Mouse (Mus musculus): ENCODE measurements at regions not wholly inside any gene's neighbourhood (a gene's known extent, or its start where the extent isn't known, plus 50 kb on each side); places are given as distances from the start of the nearest gene placed in this dataset.

DNA sequence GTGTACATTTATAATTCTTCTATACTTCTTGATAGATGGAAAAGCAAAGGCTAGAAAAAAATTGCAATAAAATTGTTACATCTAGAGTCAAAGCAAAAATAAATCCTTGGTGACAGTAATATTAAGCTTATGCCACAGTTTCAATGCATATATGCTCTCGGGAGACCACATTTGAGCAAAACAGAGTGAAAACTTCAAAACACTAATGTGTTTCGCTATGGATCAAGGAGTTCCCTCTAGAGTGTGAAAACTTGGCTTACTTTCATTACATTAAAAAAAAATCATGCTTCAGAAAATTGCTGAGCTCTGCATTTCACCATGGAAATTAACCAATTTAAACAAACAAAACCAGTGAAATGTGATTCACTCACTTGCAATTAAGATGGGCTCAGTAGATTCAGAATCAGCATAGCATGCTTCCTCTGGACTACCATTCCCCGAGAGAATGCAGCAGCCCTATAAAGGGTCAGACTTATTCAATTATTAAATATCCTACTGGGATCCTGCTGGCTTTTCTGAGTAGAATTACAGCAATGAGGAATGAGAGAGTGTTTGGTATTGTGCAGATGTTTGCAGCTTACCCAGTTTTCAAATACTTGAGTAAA lies 888.7 kb upstream of the Slitrk1 start:
- no peaks in the 10 kb centered on the region for H3K4me1 ChIP-seq (ENCODE audit: control insufficient read depth in 1 of 2, insufficient read depth in 2 of 2)
- no peaks in the 10 kb centered on the region for H3K79me2 ChIP-seq (replicated peaks; ENCODE audit: control insufficient read depth, extremely low read depth, insufficient read depth, poor library complexity, severe bottlenecking)
- H3K4me2 ChIP-seq (ENCODE audit: insufficient read depth, low read depth, poor library complexity, severe bottlenecking) = no peak overlapping the region
- dilution Hi-C loops (cut with MboI; ENCODE audit: extremely low pct_ligation_motif_present, extremely low pct_unique_long_range_greater_than_20kb, low sequenced_read_pairs) (no loop called here), in situ Hi-C loops (cut with MboI; ENCODE audit: low pct_ligation_motif_present, low pct_unique_long_range_greater_than_20kb, low sequenced_read_pairs) (no loop called here)
- H3K27me3 ChIP-seq (replicated peaks) = no peaks in the 10 kb centered on the region
- TF ChIP-seq MXI1 (IDR thresholded peaks at IDR 0.05; ENCODE audit: low read depth, low read length) (no peak), BHLHE40 (IDR thresholded peaks at IDR 0.05; ENCODE audit: low read depth, low read length) (no peak), POLR2A (IDR thresholded peaks at IDR 0.05; ENCODE audit: low read depth, low read length) (no peak), SIN3A (IDR thresholded peaks at IDR 0.05; ENCODE audit: low read length) (no peak), CHD1 (IDR thresholded peaks at IDR 0.05; ENCODE audit: low read depth, low read length) (no peak), EP300 (IDR thresholded peaks at IDR 0.05; ENCODE audit: low read length) (no peak), HCFC1 (IDR thresholded peaks at IDR 0.05; ENCODE audit: low read depth, low read length) (no peak), MAFK (IDR thresholded peaks at IDR 0.05; ENCODE audit: insufficient replicate concordance, low read length) (no peak), USF1 (IDR thresholded peaks at IDR 0.05; ENCODE audit: low read depth, low read length) (no peak), ZKSCAN1 (IDR thresholded peaks at IDR 0.05; ENCODE audit: borderline replicate concordance, low read depth, low read length) (no peak), ZNF384 (IDR thresholded peaks at IDR 0.05; ENCODE audit: low read depth, low read length) (no peak)
- H3K27ac ChIP-seq (ENCODE audit: insufficient read depth, low read depth) = no peak overlapping the region
- no peak overlapping the region for H3K4me3 ChIP-seq (replicated peaks in 1 of 3; ENCODE audit: low read depth in 2 of 3, low read length in 2 of 3, poor library complexity in 1 of 3)
- H3K9me3 ChIP-seq (replicated peaks; ENCODE audit: low read length) = peaks cover 12% of the 10 kb centered on the region
- no peaks in the 10 kb centered on the region for H3K36me3 ChIP-seq (replicated peaks in 1 of 2; ENCODE audit: control insufficient read depth in 1 of 2, insufficient read depth in 1 of 2, low read length in 1 of 2)
- H3K9ac ChIP-seq (ENCODE audit: insufficient read depth, low read depth) = no peak overlapping the region
- DNase-seq (ENCODE audit: extremely low read depth) = no peak

DNA sequence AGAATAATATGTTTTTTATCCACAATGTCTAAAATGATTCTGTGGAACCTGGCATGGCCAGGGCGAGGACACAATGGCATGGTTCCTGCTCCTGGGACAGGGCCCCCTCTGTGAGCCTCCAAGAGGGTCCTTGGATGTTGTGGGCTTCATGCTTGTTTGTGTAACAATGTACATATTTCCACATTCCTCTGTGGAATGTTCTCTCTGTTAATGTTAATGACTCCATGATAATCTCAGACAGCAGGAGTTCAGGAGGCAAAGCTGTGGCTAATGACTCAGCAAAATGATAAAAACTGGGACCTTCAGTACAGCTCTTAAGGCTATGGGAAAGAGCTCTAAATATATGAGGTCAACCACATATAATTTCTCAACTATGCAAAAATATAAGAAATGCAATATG lies 858.3 kb upstream of the Slitrk1 start:
- H3K27me3 ChIP-seq (replicated peaks) = no peaks in the 10 kb centered on the region
- DNase-seq (ENCODE audit: extremely low read depth) = no peak
- no peak overlapping the region for H3K4me3 ChIP-seq (replicated peaks in 1 of 3; ENCODE audit: low read depth in 2 of 3, low read length in 2 of 3, poor library complexity in 1 of 3)
- TF ChIP-seq RCOR1 (conservative IDR thresholded peaks at IDR 0.05; ENCODE audit: low read depth, low read length) (no peak), UBTF (IDR thresholded peaks at IDR 0.05; ENCODE audit: low read depth, low read length) (no peak)
- peaks cover 23% of the 10 kb centered on the region for H3K9me3 ChIP-seq (replicated peaks; ENCODE audit: low read length)
- H3K4me1 ChIP-seq (ENCODE audit: control insufficient read depth in 1 of 2, insufficient read depth in 2 of 2) = no peaks in the 10 kb centered on the region
- no peaks in the 10 kb centered on the region for H3K36me3 ChIP-seq (replicated peaks in 1 of 2; ENCODE audit: control insufficient read depth in 1 of 2, insufficient read depth in 1 of 2, low read length in 1 of 2)
- H3K9ac ChIP-seq (ENCODE audit: insufficient read depth, low read depth) = no peak overlapping the region
- H3K4me2 ChIP-seq (ENCODE audit: insufficient read depth, low read depth, poor library complexity, severe bottlenecking) = no peak overlapping the region
- H3K79me2 ChIP-seq (replicated peaks; ENCODE audit: control insufficient read depth, extremely low read depth, insufficient read depth, poor library complexity, severe bottlenecking) = no peaks in the 10 kb centered on the region
- dilution Hi-C loops (cut with MboI; ENCODE audit: extremely low pct_ligation_motif_present, extremely low pct_unique_long_range_greater_than_20kb, low sequenced_read_pairs) = no loop called here
- in situ Hi-C loops (cut with MboI; ENCODE audit: low pct_ligation_motif_present, low pct_unique_long_range_greater_than_20kb, low sequenced_read_pairs) = no loop called here
- no peak overlapping the region for H3K27ac ChIP-seq (ENCODE audit: insufficient read depth, low read depth)

DNA sequence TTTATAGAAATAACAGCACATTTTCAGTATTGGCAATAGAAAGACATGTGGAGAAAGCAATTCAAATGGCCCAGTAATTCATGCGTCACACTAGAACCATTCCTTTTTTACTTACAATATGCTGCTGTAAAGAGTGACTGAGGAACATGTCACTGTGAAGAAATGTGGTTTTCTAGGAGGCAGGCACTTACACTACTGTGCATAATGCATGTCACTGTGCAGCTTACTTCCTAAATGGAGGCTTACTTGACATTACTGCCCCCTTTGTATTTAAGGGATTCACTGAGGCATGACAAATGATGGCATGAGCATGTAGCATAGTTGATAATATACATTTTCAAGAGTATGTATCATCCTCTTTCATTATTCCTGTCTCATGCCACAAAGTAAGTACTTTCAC lies 846.9 kb upstream of the Slitrk1 start:
- in situ Hi-C loops (cut with MboI; ENCODE audit: low pct_ligation_motif_present, low pct_unique_long_range_greater_than_20kb, low sequenced_read_pairs) (no loop called here), dilution Hi-C loops (cut with MboI; ENCODE audit: extremely low pct_ligation_motif_present, extremely low pct_unique_long_range_greater_than_20kb, low sequenced_read_pairs) (no loop called here)
- H3K27me3 ChIP-seq (replicated peaks) = no peaks in the 10 kb centered on the region
- no peaks in the 10 kb centered on the region for H3K79me2 ChIP-seq (replicated peaks; ENCODE audit: control insufficient read depth, extremely low read depth, insufficient read depth, poor library complexity, severe bottlenecking)
- H3K4me3 ChIP-seq (replicated peaks in 1 of 3; ENCODE audit: low read depth in 2 of 3, low read length in 2 of 3, poor library complexity in 1 of 3) = no peak overlapping the region
- no peak for DNase-seq (ENCODE audit: extremely low read depth)
- no peak overlapping the region for H3K9ac ChIP-seq (ENCODE audit: insufficient read depth, low read depth)
- H3K4me1 ChIP-seq (ENCODE audit: control insufficient read depth in 1 of 2, insufficient read depth in 2 of 2) = no peaks in the 10 kb centered on the region
- H3K4me2 ChIP-seq (ENCODE audit: insufficient read depth, low read depth, poor library complexity, severe bottlenecking) = no peak overlapping the region
- H3K36me3 ChIP-seq (replicated peaks in 1 of 2; ENCODE audit: control insufficient read depth in 1 of 2, insufficient read depth in 1 of 2, low read length in 1 of 2) = no peaks in the 10 kb centered on the region
- peaks cover 23% of the 10 kb centered on the region for H3K9me3 ChIP-seq (replicated peaks; ENCODE audit: low read length)
- TF ChIP-seq SIN3A (IDR thresholded peaks at IDR 0.05; ENCODE audit: low read length) (no peak), MAZ (IDR thresholded peaks at IDR 0.05; ENCODE audit: low read depth, low read length) (no peak), E2F4 (IDR thresholded peaks at IDR 0.05; ENCODE audit: insufficient replicate concordance, low read depth, low read length) (no peak), MAX (IDR thresholded peaks at IDR 0.05; ENCODE audit: low read length) (no peak), MEF2A (IDR thresholded peaks at IDR 0.05; ENCODE audit: borderline replicate concordance, low read depth, low read length) (no peak), IRF4 (IDR thresholded peaks at IDR 0.05; ENCODE audit: low read depth, low read length) (no peak), ELF1 (IDR thresholded peaks at IDR 0.05; ENCODE audit: low read depth, low read length) (no peak), HCFC1 (IDR thresholded peaks at IDR 0.05; ENCODE audit: low read depth, low read length) (no peak), JUND (conservative IDR thresholded peaks at IDR 0.05; ENCODE audit: low read depth, low read length) (no peak), PAX5 (IDR thresholded peaks at IDR 0.05; ENCODE audit: low read length) (no peak), MXI1 (IDR thresholded peaks at IDR 0.05; ENCODE audit: low read depth, low read length) (no peak), POLR2A (IDR thresholded peaks at IDR 0.05; ENCODE audit: low read depth, low read length) (no peak)
- no peak overlapping the region for H3K27ac ChIP-seq (ENCODE audit: insufficient read depth, low read depth)

Data from CH12.LX (cell line).